Comparison of ENCODE assay signal across 26 mouse cellular contexts in genomic region chr16:46299079-46299721, GRCm38 (mm10).
DNase-seq lines count a peak whose midpoint lies in the region; ATAC-seq and TF ChIP-seq lines count a peak whose summit lies in the region.
"Had no signal": no experiment of that assay in that cellular context is flagged by ENCODE, and none has a peak within 500 bp of the region (broad histone marks: within the 10 kb centered on the region; RNA-seq: fewer than 3 reads in every experiment).

No protein-coding gene starts in this region.

- peaks cover 5% of the 10 kb centered on the region; the same call in 1 of the 2 replicates for H3K4me1 ChIP-seq in forebrain, embryonic 13.5 days
- no peaks in the 10 kb centered on the region for H3K4me1 ChIP-seq in forebrain, embryonic 12.5 days
- H3K4me1 ChIP-seq in lung, embryonic 14.5 days (ENCODE audit: insufficient read depth) = no peaks in the 10 kb centered on the region
- no peaks in the 10 kb centered on the region for H3K4me1 ChIP-seq in forebrain, embryonic 16.5 days (replicated peaks; ENCODE audit: control insufficient read depth, insufficient read depth, low read length)
- H3K4me1 ChIP-seq: embryonic facial prominence, embryonic 10.5 days; embryonic facial prominence, embryonic 13.5 days; hindbrain, embryonic 13.5 days; intestine, embryonic 15.5 days had no signal

- peak; percentile 57 for ATAC-seq in forebrain, embryonic 13.5 days
- ATAC-seq in forebrain, embryonic 12.5 days (ENCODE audit: low FRiP score) = no peak
- ATAC-seq in lung, embryonic 14.5 days (ENCODE audit: insufficient read depth) = no peak
- peak; percentile 64 for ATAC-seq in forebrain, embryonic 16.5 days
- ATAC-seq: activated CD4-positive, CD25-positive, alpha-beta regulatory T cell, adult 4 months; hindbrain, embryonic 16.5 days; intestine, embryonic 15.5 days had no signal

- H3K4me3 ChIP-seq in forebrain, embryonic 13.5 days = no peak overlapping the region
- no peak overlapping the region for H3K4me3 ChIP-seq in forebrain, embryonic 12.5 days (replicated peaks)
- no peak overlapping the region for H3K4me3 ChIP-seq in lung, embryonic 14.5 days (ENCODE audit: low read depth, low read length)
- H3K4me3 ChIP-seq in forebrain, embryonic 16.5 days (replicated peaks; ENCODE audit: low read length) = no peak overlapping the region
- H3K4me3 ChIP-seq: embryonic facial prominence, embryonic 10.5 days; embryonic facial prominence, embryonic 13.5 days; erythroblast, embryonic 14.5 days; gastrocnemius, adult 2 months; hindbrain, embryonic 10.5 days; hindbrain, embryonic 13.5 days; intestine, embryonic 15.5 days had no signal

- 73% methylated on average over 3 of the region's 3 CpGs for WGBS in forebrain, embryonic 13.5 days
- WGBS in forebrain, embryonic 12.5 days = 85% methylated on average over 3 of the region's 3 CpGs
- WGBS in lung, embryonic 14.5 days = 65% methylated on average over 3 of the region's 3 CpGs
- WGBS in forebrain, embryonic 16.5 days = 66% methylated on average over 3 of the region's 3 CpGs

- H3K9ac ChIP-seq in forebrain, embryonic 13.5 days = no peak overlapping the region
- no peak overlapping the region for H3K9ac ChIP-seq in forebrain, embryonic 12.5 days
- no peak overlapping the region for H3K9ac ChIP-seq in lung, embryonic 14.5 days
- no peak overlapping the region for H3K9ac ChIP-seq in forebrain, embryonic 16.5 days (replicated peaks; ENCODE audit: low read depth, low read length)
- H3K9ac ChIP-seq: embryonic facial prominence, embryonic 13.5 days; hindbrain, embryonic 13.5 days; intestine, embryonic 15.5 days had no signal

- no peaks in the 10 kb centered on the region for H3K9me3 ChIP-seq in forebrain, embryonic 13.5 days (replicated peaks)
- H3K9me3 ChIP-seq in forebrain, embryonic 12.5 days = no peaks in the 10 kb centered on the region
- H3K9me3 ChIP-seq in lung, embryonic 14.5 days (ENCODE audit: low read depth, low read length) = no peaks in the 10 kb centered on the region
- H3K9me3 ChIP-seq in forebrain, embryonic 16.5 days (ENCODE audit: control insufficient read depth, low read length) = no peaks in the 10 kb centered on the region
- H3K9me3 ChIP-seq: embryonic facial prominence, embryonic 10.5 days; embryonic facial prominence, embryonic 13.5 days; hindbrain, embryonic 10.5 days; hindbrain, embryonic 13.5 days; intestine, embryonic 15.5 days had no signal

- no peak for TF ChIP-seq CTCF in lung, embryonic 14.5 days (IDR thresholded peaks at IDR 0.05; ENCODE audit: low read depth)

- H3K36me3 ChIP-seq in forebrain, embryonic 13.5 days (ENCODE audit: poor library complexity, severe bottlenecking) = no peaks in the 10 kb centered on the region
- H3K36me3 ChIP-seq in forebrain, embryonic 12.5 days (replicated peaks) = no peaks in the 10 kb centered on the region
- H3K36me3 ChIP-seq in lung, embryonic 14.5 days (ENCODE audit: insufficient read depth) = no peaks in the 10 kb centered on the region
- H3K36me3 ChIP-seq in forebrain, embryonic 16.5 days (ENCODE audit: control insufficient read depth, insufficient read depth) = no peaks in the 10 kb centered on the region
- H3K36me3 ChIP-seq: embryonic facial prominence, embryonic 10.5 days; embryonic facial prominence, embryonic 13.5 days; hindbrain, embryonic 10.5 days; hindbrain, embryonic 13.5 days; intestine, embryonic 15.5 days had no signal

- DNase-seq in lung, embryonic 14.5 days = peak; percentile 5
- DNase-seq in lung, postnatal 25 days (ENCODE audit: low spot score) = no peak
- DNase-seq in urinary bladder, adult 18-20 months (ENCODE audit: low spot score in 2 of 2) = no peak
- DNase-seq: adrenal gland, adult 8-10 months; adrenal gland, postnatal 25 days; cerebellum, adult 11-12 months; cerebellum, adult 8-10 months; cerebellum, postnatal 10 days; cerebellum, postnatal 36 days; embryo, embryonic 11 days; gastrocnemius, adult 2 months; gastrocnemius, postnatal 14 days; heart, adult 11 months; kidney, adult 11 months had no signal

- H3K27ac ChIP-seq in forebrain, embryonic 13.5 days = no peak overlapping the region
- no peak overlapping the region for H3K27ac ChIP-seq in forebrain, embryonic 12.5 days
- no peak overlapping the region for H3K27ac ChIP-seq in lung, embryonic 14.5 days (ENCODE audit: low read depth)
- H3K27ac ChIP-seq in forebrain, embryonic 16.5 days (ENCODE audit: low read length) = no peak overlapping the region
- H3K27ac ChIP-seq: embryonic facial prominence, embryonic 10.5 days; embryonic facial prominence, embryonic 13.5 days; gastrocnemius, adult 2 months; hindbrain, embryonic 10.5 days; hindbrain, embryonic 13.5 days; intestine, embryonic 15.5 days had no signal

- H3K4me2 ChIP-seq in forebrain, embryonic 13.5 days = no peak overlapping the region
- H3K4me2 ChIP-seq in forebrain, embryonic 12.5 days = no peak overlapping the region
- H3K4me2 ChIP-seq in lung, embryonic 14.5 days = no peak overlapping the region
- H3K4me2 ChIP-seq in forebrain, embryonic 16.5 days (ENCODE audit: low read length) = no peak overlapping the region
- H3K4me2 ChIP-seq: embryonic facial prominence, embryonic 13.5 days; heart, embryonic 11.5 days; hindbrain, embryonic 13.5 days; intestine, embryonic 15.5 days had no signal

- no peaks in the 10 kb centered on the region for H3K27me3 ChIP-seq in forebrain, embryonic 13.5 days
- no peaks in the 10 kb centered on the region for H3K27me3 ChIP-seq in forebrain, embryonic 12.5 days
- no peaks in the 10 kb centered on the region for H3K27me3 ChIP-seq in lung, embryonic 14.5 days (ENCODE audit: insufficient read depth, low read length)
- H3K27me3 ChIP-seq in forebrain, embryonic 16.5 days (replicated peaks; ENCODE audit: control insufficient read depth, insufficient read depth, low read length) = no peaks in the 10 kb centered on the region
- H3K27me3 ChIP-seq: embryonic facial prominence, embryonic 13.5 days; hindbrain, embryonic 13.5 days; intestine, embryonic 15.5 days had no signal

Comparison
In these comparisons a context has a peak if more than half of its experiments do, and no peak if none do; other contexts are left out.
1. ATAC-seq: peak in forebrain, embryonic 13.5 days (single experiment) and forebrain, embryonic 16.5 days (single experiment); none in forebrain, embryonic 12.5 days (single experiment) and lung, embryonic 14.5 days (single experiment).